Comparison of ENCODE assay signal across 8 mouse cellular contexts in the genomic region with DNA sequence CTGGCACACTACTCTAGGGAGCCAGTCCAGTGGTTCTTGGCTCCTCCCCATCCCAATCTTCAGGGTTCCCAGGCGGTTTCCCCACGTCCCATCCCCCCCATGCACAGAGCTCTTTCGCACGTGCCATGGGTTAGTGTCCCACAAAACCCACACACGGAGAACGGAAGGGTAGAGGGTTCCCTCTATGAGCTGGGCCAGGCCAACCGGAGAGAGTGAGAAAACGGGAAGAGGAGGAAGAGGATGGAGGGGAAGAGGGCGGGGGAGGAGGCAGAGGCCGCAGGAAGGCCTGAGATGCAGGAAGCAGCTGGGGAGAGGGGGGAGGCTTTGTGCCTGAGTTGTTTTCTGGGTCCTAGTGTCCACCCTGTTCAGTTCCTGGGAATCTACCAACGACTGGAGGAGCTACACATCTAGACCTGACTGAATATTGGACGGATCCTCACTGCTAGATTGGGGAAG. TPM values are rescaled to one million over a fixed set of nuclear protein-coding genes. Genes with fewer than 3 reads are reported as not detected.
DNase-seq lines count a peak whose midpoint lies in the region; ATAC-seq and TF ChIP-seq lines count a peak whose summit lies in the region.

No protein-coding gene starts in this region.

- no peaks in the 10 kb centered on the region for H3K36me3 ChIP-seq in forebrain, embryonic 15.5 days
- no peaks in the 10 kb centered on the region for H3K36me3 ChIP-seq in lung, embryonic 14.5 days (ENCODE audit: insufficient read depth)
- no peaks in the 10 kb centered on the region for H3K36me3 ChIP-seq in thymus, adult 2 months (ENCODE audit: control insufficient read depth, insufficient read depth, low read length)

- no peaks in the 10 kb centered on the region for H3K9me3 ChIP-seq in forebrain, embryonic 15.5 days
- H3K9me3 ChIP-seq in lung, embryonic 14.5 days (ENCODE audit: low read depth, low read length), result no peaks in the 10 kb centered on the region

- peak overlapping the region; percentile 96 for H3K4me2 ChIP-seq in forebrain, embryonic 15.5 days (replicated peaks)
- H3K4me2 ChIP-seq in lung, embryonic 14.5 days, result peak overlapping the region; percentile 99

- peak overlapping the region; percentile 69 for H3K9ac ChIP-seq in forebrain, embryonic 15.5 days (replicated peaks)
- H3K9ac ChIP-seq in lung, embryonic 14.5 days, result peak overlapping the region; percentile 60

- intact Hi-C loops in heart, postnatal 36 days (cut with DNase I), result loop anchor here (1.0 kb wide), 2 partner anchors 10 to 31 kb away; no protein-coding TSS in a partner anchor

- H3K4me1 ChIP-seq in forebrain, embryonic 15.5 days, result peaks cover 53% of the 10 kb centered on the region
- peaks cover 27% of the 10 kb centered on the region for H3K4me1 ChIP-seq in lung, embryonic 14.5 days (ENCODE audit: insufficient read depth)
- peaks cover 59% of the 10 kb centered on the region for H3K4me1 ChIP-seq in thymus, adult 2 months (replicated peaks; ENCODE audit: control insufficient read depth, insufficient read depth, low read length)

- no peaks in the 10 kb centered on the region for H3K27me3 ChIP-seq in forebrain, embryonic 15.5 days
- H3K27me3 ChIP-seq in lung, embryonic 14.5 days (ENCODE audit: insufficient read depth, low read length), result no peaks in the 10 kb centered on the region
- H3K27me3 ChIP-seq in thymus, adult 2 months (ENCODE audit: control insufficient read depth, insufficient read depth, low read length), result no peaks in the 10 kb centered on the region

- peak; percentile 91 for DNase-seq in MN1 (ENCODE audit: low spot score)
- peak; percentile 87 for DNase-seq in cerebellum, adult 11-12 months
- DNase-seq in heart, postnatal 36 days, result peak; percentile 77 to 83
- DNase-seq in layer of hippocampus, adult 18-20 months (ENCODE audit: low spot score in 2 of 2), result peak; percentile 77 to 94
- peak; percentile 94 for DNase-seq in lung, embryonic 14.5 days
- peak; percentile 89 for DNase-seq in thymus, adult 2 months

- under 1% methylated on average over 12 of the region's 12 CpGs for WGBS in forebrain, embryonic 15.5 days
- WGBS in lung, embryonic 14.5 days, result 1% methylated on average over 12 of the region's 12 CpGs
- under 1% methylated on average over 12 of the region's 12 CpGs for WGBS in thymus, adult 2 months

- ATAC-seq in forebrain, embryonic 15.5 days (replicated peaks), result peak; percentile 67
- peak; percentile 70 for ATAC-seq in lung, embryonic 14.5 days (ENCODE audit: insufficient read depth)
- ATAC-seq in neutrophil, adult 5-6 weeks (ENCODE audit: extremely low read depth, insufficient number of reproducible peaks, low FRiP score, poor library complexity, severe bottlenecking), result peak; percentile 57

- no peak for TF ChIP-seq CTCF in lung, embryonic 14.5 days (IDR thresholded peaks at IDR 0.05; ENCODE audit: low read depth)
- no peak for TF ChIP-seq CTCF in thymus, adult 2 months (IDR thresholded peaks at IDR 0.05; ENCODE audit: borderline replicate concordance, control insufficient read depth, extremely low read depth, insufficient read depth, low read length, poor library complexity)

- H3K4me3 ChIP-seq in forebrain, embryonic 15.5 days, result peak overlapping the region; percentile 95
- H3K4me3 ChIP-seq in lung, embryonic 14.5 days (ENCODE audit: low read depth, low read length), result peak overlapping the region; percentile 89
- peak overlapping the region; percentile 81 for H3K4me3 ChIP-seq in thymus, adult 2 months (ENCODE audit: control insufficient read depth, insufficient read depth, low read length)

- peak; percentile 48; the same call in 1 of the 2 replicates for TF ChIP-seq POLR2A in thymus, adult 2 months (IDR thresholded peaks at IDR 0.05; ENCODE audit: control insufficient read depth, extremely low read depth, insufficient read depth, low read length, poor library complexity)

- H3K27ac ChIP-seq in forebrain, embryonic 15.5 days (replicated peaks), result peak overlapping the region; percentile 96
- H3K27ac ChIP-seq in lung, embryonic 14.5 days (ENCODE audit: low read depth), result peak overlapping the region; percentile 96
- peak overlapping the region; percentile 83 for H3K27ac ChIP-seq in thymus, adult 2 months (ENCODE audit: control insufficient read depth, insufficient read depth, low read length)

RNA-seq across cellular contexts. Expression of a gene that starts 1.2 kb away (rescaled TPM):
- polyA plus RNA-seq in forebrain, embryonic 15.5 days (2015; fragmentation: Nextera tagmentation; extraction: Ambion mirVana), result 23.0 and 23.9 TPM in 2 replicates
- 10 to 100 TPM; 46.3 to 50.8 TPM for total RNA-seq in heart, postnatal 36 days (2021)
- total RNA-seq in layer of hippocampus, adult 18-20 months (2021), result 1,000 to 10,000 TPM in 1 of 2 experiments, 100 to 1,000 TPM in 1; 993 to 1,036 TPM
- 13.0 and 14.3 TPM in 2 replicates for polyA plus RNA-seq in lung, embryonic 14.5 days (2014; fragmentation: Nextera tagmentation; extraction: Ambion mirVana)
- total RNA-seq in neutrophil, adult 5-6 weeks (2017), result 118 and 120 TPM in 2 replicates
- 112 and 127 TPM in 2 replicates for polyA plus RNA-seq in thymus, adult 2 months (2012; rRNA removed)

RNA-seq across cellular contexts. Expression of a gene that starts 13.5 kb away (rescaled TPM):
- not detected in 2 replicates for polyA plus RNA-seq in forebrain, embryonic 15.5 days (2015; fragmentation: Nextera tagmentation; extraction: Ambion mirVana)
- total RNA-seq in heart, postnatal 36 days (2021), result 100 to 1,000 TPM; 185 to 189 TPM
- under 1 TPM in 1 of 2 experiments, not detected in 1; 0.27 TPM for total RNA-seq in layer of hippocampus, adult 18-20 months (2021)
- polyA plus RNA-seq in lung, embryonic 14.5 days (2014; fragmentation: Nextera tagmentation; extraction: Ambion mirVana), result 0.35 TPM in 1 of 2 replicates, not detected in the other
- not detected in 2 replicates for total RNA-seq in neutrophil, adult 5-6 weeks (2017)
- polyA plus RNA-seq in thymus, adult 2 months (2012; rRNA removed), result 6.3 and 59.1 TPM in 2 replicates

RNA-seq across cellular contexts. Expression of a gene that starts 20.1 kb away (rescaled TPM):
- polyA plus RNA-seq in forebrain, embryonic 15.5 days (2015; fragmentation: Nextera tagmentation; extraction: Ambion mirVana), result 120 and 123 TPM in 2 replicates
- total RNA-seq in heart, postnatal 36 days (2021), result 1 to 10 TPM; 1.2 to 1.3 TPM
- 10 to 100 TPM; 38.2 to 42.8 TPM for total RNA-seq in layer of hippocampus, adult 18-20 months (2021)
- 22.7 and 24.5 TPM in 2 replicates for polyA plus RNA-seq in lung, embryonic 14.5 days (2014; fragmentation: Nextera tagmentation; extraction: Ambion mirVana)
- 0.81 and 3.1 TPM in 2 replicates for total RNA-seq in neutrophil, adult 5-6 weeks (2017)
- 9.3 and 10.1 TPM in 2 replicates for polyA plus RNA-seq in thymus, adult 2 months (2012; rRNA removed)

RNA-seq across cellular contexts. Expression of a gene that starts 22.2 kb away (rescaled TPM):
- polyA plus RNA-seq in forebrain, embryonic 15.5 days (2015; fragmentation: Nextera tagmentation; extraction: Ambion mirVana), result not detected in 2 replicates
- total RNA-seq in heart, postnatal 36 days (2021), result not detected
- not detected for total RNA-seq in layer of hippocampus, adult 18-20 months (2021)
- polyA plus RNA-seq in lung, embryonic 14.5 days (2014; fragmentation: Nextera tagmentation; extraction: Ambion mirVana), result not detected in 2 replicates
- not detected in 2 replicates for total RNA-seq in neutrophil, adult 5-6 weeks (2017)
- polyA plus RNA-seq in thymus, adult 2 months (2012; rRNA removed), result 0.12 TPM in 1 of 2 replicates, not detected in the other

RNA-seq across cellular contexts. Expression of a gene that starts 51.6 kb away (rescaled TPM):
- 26.4 and 27.3 TPM in 2 replicates for polyA plus RNA-seq in forebrain, embryonic 15.5 days (2015; fragmentation: Nextera tagmentation; extraction: Ambion mirVana)
- total RNA-seq in heart, postnatal 36 days (2021), result 100 to 1,000 TPM; 439 to 481 TPM
- 100 to 1,000 TPM; 137 to 142 TPM for total RNA-seq in layer of hippocampus, adult 18-20 months (2021)
- 24.5 and 27.4 TPM in 2 replicates for polyA plus RNA-seq in lung, embryonic 14.5 days (2014; fragmentation: Nextera tagmentation; extraction: Ambion mirVana)
- total RNA-seq in neutrophil, adult 5-6 weeks (2017), result 2.9 and 5.2 TPM in 2 replicates
- 47.7 and 55.0 TPM in 2 replicates for polyA plus RNA-seq in thymus, adult 2 months (2012; rRNA removed)

Comparison
In these comparisons a context has a peak if more than half of its experiments do, and no peak if none do; other contexts are left out.
1. Peak in every context shown above with its lines: DNase-seq, ATAC-seq, H3K4me3 ChIP-seq and H3K27ac ChIP-seq.
2. RNA of a gene that starts 13.5 kb away (total RNA-seq): 185 to 189 TPM in heart, postnatal 36 days; 0.27 TPM in layer of hippocampus, adult 18-20 months and not detected in neutrophil, adult 5-6 weeks; every median in the first group is over 100 times any median in the second.